Mouse (Mus musculus) stomach, postnatal 0 days (tissue): ENCODE measurements around the gene Atat1. TPM values are rescaled to one million over a fixed set of nuclear protein-coding genes. Genes with fewer than 3 reads are reported as not detected.
A peak's percentile ranks its signal among the peaks of the same experiment; 100 is the strongest.

ENCODE experiments used
- ATAC-seq: fragments of 200-750 bp; cut with Nextera tagmentation; 2 replicates; pipeline ENCODE4 v1.8.0; 2017; ENCODE audit not compliant: low FRiP score, low TSS enrichment
- DNase-seq: peaks from one replicate; pipeline ENCODE4 v3.0.0-alpha.2; 2016; ENCODE audit warnings: low spot score
- H3K27ac ChIP-seq: fragments of 300-500 bp; sonication (generic); replicated peaks from 2 replicates; pipeline ENCODE4 v1.5.1; 2014; ENCODE audit warnings: mild to moderate bottlenecking, control low read depth
- H3K27me3 ChIP-seq: fragments of 300-500 bp; sonication (generic); 2 replicates; pipeline ENCODE4 v1.6.1; 2014; ENCODE audit warnings: low read length; ENCODE audit not compliant: control insufficient read depth, insufficient read depth
- H3K36me3 ChIP-seq: fragments of 300-500 bp; sonication (generic); 2 replicates; pipeline ENCODE4 v1.6.1; 2014; ENCODE audit warnings: low read length, mixed read lengths; ENCODE audit not compliant: control insufficient read depth, insufficient read depth
- H3K4me1 ChIP-seq: fragments of 300-500 bp; sonication (generic); replicated peaks from 2 replicates; pipeline ENCODE4 v1.6.1; 2014; ENCODE audit warnings: antibody characterized with exemption; ENCODE audit not compliant: control insufficient read depth, insufficient read depth
- H3K4me2 ChIP-seq: fragments of 300-500 bp; sonication (generic); replicated peaks from 2 replicates; pipeline ENCODE4 v1.6.1; 2014; ENCODE audit warnings: low read depth, mild to moderate bottlenecking, control low read depth, moderate library complexity
- H3K4me3 ChIP-seq: fragments of 300-500 bp; sonication (generic); 2 replicates; pipeline ENCODE4 v1.5.1; 2014; ENCODE audit warnings: low read depth, low read length, control low read depth
- H3K9ac ChIP-seq: fragments of 300-500 bp; sonication (generic); 2 replicates; pipeline ENCODE4 v1.6.1; 2014; ENCODE audit warnings: mild to moderate bottlenecking, low read length, control low read depth, mixed read lengths
- H3K9me3 ChIP-seq: fragments of 300-500 bp; sonication (generic); 2 replicates; pipeline ENCODE4 v1.6.1; 2016; ENCODE audit warnings: low read length; ENCODE audit not compliant: control insufficient read depth
- CTCF ChIP-seq: IDR thresholded peaks from 2 replicates; pipeline ENCODE4 v1.5.1; 2016; ENCODE audit warnings: antibody characterized with exemption, low read depth, mild to moderate bottlenecking, moderate library complexity
- EP300 ChIP-seq: optimal IDR thresholded peaks from 2 replicates; pipeline ENCODE3; 2016; ENCODE audit warnings: antibody characterized with exemption
- WGBS: fragments of 180-500 bp; shearing (Covaris S2); extraction: QIAGEN DNeasy Blood & Tissue Kit; methylation state at CpG from one replicate; pipeline ENCODE4 v1.1.7; 2014; 5-methylcytosine and 5-hydroxymethylcytosine counted together
- polyA plus RNA-seq: library from polyadenylated mRNA; unstranded; fragments of >200 nt; fragmentation: Nextera tagmentation; extraction: Ambion mirVana; gene quantifications from 2 replicates; pipeline ENCODE4 v1.2.1, GENCODE M21; 2015

Gene Atat1
- polyA plus RNA-seq, 1 experiment from 2014 or later: 12.7 TPM

DNA sequence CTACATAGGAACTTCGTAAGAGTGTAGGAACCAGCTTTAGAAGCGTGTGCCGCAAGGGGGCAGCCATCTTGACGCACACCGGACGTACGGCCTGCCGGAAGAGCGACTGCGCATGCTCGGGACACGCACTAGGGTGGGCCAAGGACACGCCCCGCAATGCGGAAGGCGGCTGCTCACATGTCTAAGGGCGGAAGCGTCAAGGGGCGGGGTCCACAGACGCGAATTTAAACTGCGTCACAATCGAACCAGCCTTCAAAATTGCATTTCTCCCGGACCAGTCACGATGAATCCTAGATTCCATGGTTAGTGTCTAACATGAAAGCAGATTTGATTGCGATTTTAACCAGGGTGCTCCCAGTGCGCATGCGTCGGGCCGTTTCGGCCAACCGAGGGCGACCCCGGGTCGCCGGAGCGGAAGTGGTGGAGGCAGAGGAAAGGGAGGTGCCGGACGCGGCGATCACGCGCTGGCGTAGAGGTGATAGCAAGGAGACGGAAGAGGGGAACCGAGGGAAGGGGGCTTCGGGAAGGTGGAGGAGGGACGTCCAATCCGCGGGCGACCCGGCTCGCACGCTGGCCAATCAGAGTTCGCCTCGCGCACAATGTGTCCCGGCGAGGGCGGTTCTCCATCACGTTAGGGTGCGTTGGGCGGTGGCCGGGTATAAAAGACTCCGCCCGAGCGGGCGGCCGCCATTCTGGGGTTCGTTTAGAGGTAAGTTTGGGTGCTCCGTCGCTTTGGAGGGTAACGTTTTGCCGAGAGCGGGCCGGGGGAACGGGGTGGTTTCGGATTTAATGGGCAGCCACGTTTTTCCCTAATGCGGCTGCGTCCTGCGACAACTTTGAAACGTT is 6.6 kb upstream of the Atat1 start, which contains the start of the genes Mrps18b and Ppp1r10:
Gene Mrps18b (minus strand): TSS at position 93 of the 846 bp plus-strand sequence.
Gene Ppp1r10 (plus strand): TSS at position 138 of the 846 bp plus-strand sequence.
- TF ChIP-seq EP300: peak; percentile 90
- peak; percentile 81 for TF ChIP-seq CTCF
- Histone ChIP-seq H3K36me3 (no peaks in the 10 kb centered on the region), H3K4me1 (peaks cover 4% of the 10 kb centered on the region), H3K9me3 (no peaks in the 10 kb centered on the region), H3K4me3 (peak within 1 kb of the TSS; percentile 75), H3K27me3 (no peaks in the 10 kb centered on the region), H3K4me2 (peak within 1 kb of the TSS; percentile 70), H3K27ac (peak within 1 kb of the TSS; percentile 95), H3K9ac (peak within 1 kb of the TSS; percentile 80)
- DNase-seq (peak; percentile 99), ATAC-seq (peak; percentile 94)
- WGBS: under 1% methylated on average over 83 of the region's 83 CpGs

DNA sequence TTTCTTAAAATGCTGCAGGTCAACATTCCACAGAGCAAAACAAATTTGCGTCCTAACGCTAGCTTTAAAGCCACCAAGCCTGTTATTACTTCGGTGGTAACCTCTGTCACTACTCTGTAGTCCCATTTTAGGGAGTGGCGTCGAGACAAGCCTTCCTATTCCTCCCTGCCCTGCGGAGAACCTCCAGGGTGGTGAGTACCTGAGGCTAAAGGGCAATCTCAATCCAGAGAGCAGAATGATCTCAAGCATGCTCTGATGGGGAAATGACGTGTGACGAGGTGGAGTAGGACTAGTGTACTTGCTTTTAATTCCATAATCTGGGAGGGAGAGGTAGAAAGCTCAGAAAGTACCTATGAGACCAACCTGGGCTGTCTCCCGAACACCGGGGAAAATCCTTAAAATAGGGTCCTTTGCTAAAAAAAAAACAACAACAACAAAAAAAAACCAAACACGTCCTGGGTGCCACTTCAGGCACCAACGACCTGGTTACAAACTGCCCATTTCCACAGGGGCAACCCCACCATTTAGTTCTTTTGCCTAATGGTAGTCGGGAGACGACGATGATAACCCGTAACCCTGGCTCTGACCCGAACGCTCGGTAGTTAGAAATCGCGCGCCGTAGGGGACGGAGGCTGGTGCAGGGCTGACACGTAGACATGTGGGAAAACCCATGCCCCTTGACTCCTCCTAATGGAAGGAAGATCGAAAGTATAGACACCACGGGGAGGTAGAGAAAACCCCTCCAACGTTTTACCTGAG is 5.8 kb upstream of the Atat1 start:
- Histone ChIP-seq H3K36me3 (0 out of 2 replicates have a peak, but pooled peaks cover 2% of the 10 kb centered on the region), H3K27ac (peak overlapping the region; percentile 95), H3K4me1 (peaks cover 4% of the 10 kb centered on the region), H3K4me2 (peak overlapping the region; percentile 70), H3K9ac (peak overlapping the region; percentile 71), H3K27me3 (no peaks in the 10 kb centered on the region), H3K4me3 (peak overlapping the region; percentile 75), H3K9me3 (no peaks in the 10 kb centered on the region)
- TF ChIP-seq EP300 (no peak), CTCF (no peak)
- DNase-seq (peak; percentile 65), ATAC-seq (peak; percentile 25; the same call in 1 of the 2 replicates)
- WGBS: 1% methylated on average over 28 of the region's 28 CpGs

DNA sequence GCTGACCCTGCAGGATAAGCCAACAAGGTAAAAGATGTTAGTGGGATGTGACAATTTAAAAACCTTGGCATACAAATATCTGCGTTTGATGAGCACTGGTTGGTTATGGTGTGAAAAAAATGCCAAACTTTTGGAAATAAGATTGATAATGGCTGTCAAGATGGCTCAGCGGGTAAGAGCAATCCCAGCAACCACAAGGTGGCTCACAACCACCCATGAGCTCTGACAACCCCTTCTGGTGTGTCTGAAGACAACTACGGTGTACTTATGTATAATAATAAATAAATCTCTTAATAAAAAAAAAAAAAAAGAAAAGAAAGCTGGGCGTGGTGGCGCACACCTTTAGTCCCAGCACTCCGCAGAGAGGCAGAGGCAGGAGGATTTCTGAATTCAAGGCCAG is 5.1 kb upstream of the Atat1 start:
- Histone ChIP-seq H3K4me1 (peaks cover 3% of the 10 kb centered on the region), H3K4me3 (no peak overlapping the region; the same call in 1 of the 2 replicates), H3K4me2 (peak overlapping the region; percentile 70; the same call in 1 of the 2 replicates), H3K36me3 (0 out of 2 replicates have a peak, but pooled peaks cover 2% of the 10 kb centered on the region), H3K27me3 (no peaks in the 10 kb centered on the region), H3K9me3 (no peaks in the 10 kb centered on the region), H3K9ac (no peak overlapping the region), H3K27ac (no peak overlapping the region)
- WGBS: 64% methylated on average over 6 of the region's 6 CpGs
- TF ChIP-seq EP300 (no peak), CTCF (peak; percentile 36; the same call in 1 of the 2 replicates)
- DNase-seq (no peak), ATAC-seq (no peak)

DNA sequence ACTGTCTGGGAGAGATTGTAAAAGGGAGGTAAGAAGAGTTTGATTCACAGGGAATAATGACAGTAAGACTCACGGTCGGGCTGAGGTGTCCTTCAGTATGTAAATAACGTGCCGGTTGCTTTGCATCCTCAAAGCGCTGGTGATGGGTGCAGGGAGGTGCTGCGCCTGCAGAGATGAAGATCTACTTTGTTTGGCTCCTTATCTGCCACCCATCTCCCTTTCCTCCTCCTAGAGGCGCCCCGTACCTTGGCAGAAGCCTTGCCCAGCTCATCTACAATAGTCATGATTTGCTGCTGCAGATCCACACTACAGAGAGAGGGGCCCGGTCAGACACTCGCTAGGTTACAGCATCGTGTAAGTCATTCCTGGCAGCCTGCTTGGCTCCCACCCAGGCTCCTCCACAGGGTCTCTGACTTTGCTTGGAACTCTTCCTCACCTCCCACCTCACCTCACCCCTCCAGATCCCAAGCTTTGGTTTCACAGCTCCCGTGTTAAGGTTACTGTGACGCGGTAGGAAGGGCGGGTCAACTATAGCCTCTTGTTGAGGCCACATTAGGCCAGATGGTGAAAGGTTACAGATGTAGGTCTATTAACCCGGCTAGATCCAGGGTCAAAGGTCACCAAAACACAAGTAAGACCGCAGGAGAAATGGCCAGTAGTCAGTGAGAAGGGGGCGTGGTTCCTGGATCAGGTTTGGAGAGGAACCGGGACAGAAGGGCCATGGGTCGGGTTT is 523 bp downstream of the Atat1 start:
- Histone ChIP-seq H3K36me3 (0 out of 2 replicates have a peak, but pooled peaks cover 2% of the 10 kb centered on the region), H3K9ac (peak overlapping the region; percentile 69)
- WGBS: 10% methylated on average over 20 of the region's 20 CpGs

DNA sequence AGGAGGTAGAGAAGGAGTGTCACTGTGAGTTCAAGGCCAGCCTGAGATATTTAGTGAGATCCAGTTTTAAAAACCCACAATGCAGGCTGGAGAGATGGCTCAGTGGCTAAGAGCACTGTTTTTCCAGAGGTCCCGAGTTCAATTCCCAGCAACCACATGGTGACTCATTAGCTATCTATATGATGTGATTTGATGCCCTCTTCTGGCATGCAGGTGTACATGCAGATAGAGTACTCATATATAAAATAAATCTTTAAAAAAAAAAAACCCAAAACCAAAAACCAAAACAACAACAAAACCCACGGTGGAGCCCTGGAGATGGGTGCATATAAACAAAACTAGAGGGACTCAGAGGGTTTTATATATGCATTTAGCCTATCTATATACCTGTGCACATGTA is 2.3 kb downstream of the Atat1 start:
- Histone ChIP-seq H3K36me3 (0 out of 2 replicates have a peak, but pooled peaks cover 5% of the 10 kb centered on the region), H3K9ac (no peak overlapping the region), H3K27me3 (no peaks in the 10 kb centered on the region), H3K9me3 (no peaks in the 10 kb centered on the region), H3K27ac (no peak overlapping the region), H3K4me2 (no peak overlapping the region), H3K4me3 (no peak overlapping the region), H3K4me1 (no peaks in the 10 kb centered on the region)
- no peak for ATAC-seq
- 83% methylated on average over 2 of the region's 2 CpGs for WGBS
- TF ChIP-seq CTCF: peak; percentile 57
- no peak for TF ChIP-seq EP300
- no peak for DNase-seq

More for the DNA sequence above, 523 bp downstream of the Atat1 start:
- Histone ChIP-seq H3K9me3 (no peaks in the 10 kb centered on the region), H3K4me1 (no peaks in the 10 kb centered on the region), H3K27ac (peak overlapping the region; percentile 81), H3K4me3 (peak overlapping the region; percentile 56), H3K27me3 (no peaks in the 10 kb centered on the region), H3K4me2 (peak overlapping the region; percentile 87)
- TF ChIP-seq CTCF (no peak), EP300 (no peak)
- ATAC-seq (peak; percentile 55), DNase-seq (no peak)
